Mouse (Mus musculus): ENCODE data around the gene Hist1h4b. TPM values are rescaled to one million over a fixed set of nuclear protein-coding genes. Genes with fewer than 3 reads are reported as not detected.

The Hist1h4b gene
- polyA plus RNA-seq, 1 experiment from 2014 or later = not detected

DNA sequence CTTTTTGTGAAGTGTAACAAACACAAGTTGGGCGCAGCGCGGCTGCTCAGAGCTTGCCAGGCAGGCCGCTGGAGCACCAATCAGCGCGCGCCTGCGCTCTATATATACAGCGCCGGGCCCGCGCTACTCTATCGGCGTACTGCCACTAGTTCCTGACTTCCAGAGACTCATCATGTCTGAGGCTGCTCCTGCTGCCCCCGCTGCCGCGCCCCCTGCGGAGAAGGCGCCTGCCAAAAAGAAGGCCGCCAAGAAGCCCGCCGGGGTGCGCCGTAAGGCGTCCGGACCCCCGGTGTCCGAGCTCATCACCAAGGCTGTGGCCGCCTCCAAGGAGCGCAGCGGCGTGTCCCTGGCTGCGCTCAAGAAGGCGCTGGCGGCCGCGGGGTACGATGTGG lies 18.1 kb upstream of the Hist1h4b start, which contains the start of gene Hist1h1c:
TSS of gene Hist1h1c (plus strand) at position 132 of the 392 bp plus-strand sequence.
- Histone ChIP-seq H3K4me3 (replicated peaks; ENCODE audit: low read length) (peak within 1 kb of the TSS; percentile 67), H3K36me3 (ENCODE audit: control insufficient read depth, insufficient read depth) (no peaks in the 10 kb centered on the region), H3K9ac (replicated peaks; ENCODE audit: low read depth, low read length) (peak within 1 kb of the TSS; percentile 58), H3K27ac (ENCODE audit: low read length) (peak within 1 kb of the TSS; percentile 90), H3K27me3 (replicated peaks; ENCODE audit: control insufficient read depth, insufficient read depth, low read length) (no peaks in the 10 kb centered on the region), H3K4me1 (replicated peaks; ENCODE audit: control insufficient read depth, insufficient read depth, low read length) (peaks cover 16% of the 10 kb centered on the region), H3K9me3 (ENCODE audit: control insufficient read depth, low read length) (no peaks in the 10 kb centered on the region), H3K4me2 (ENCODE audit: low read length) (peak within 1 kb of the TSS; percentile 97)
- ATAC-seq = peak; percentile 95
- WGBS = under 1% methylated on average over 30 of the region's 38 CpGs

DNA sequence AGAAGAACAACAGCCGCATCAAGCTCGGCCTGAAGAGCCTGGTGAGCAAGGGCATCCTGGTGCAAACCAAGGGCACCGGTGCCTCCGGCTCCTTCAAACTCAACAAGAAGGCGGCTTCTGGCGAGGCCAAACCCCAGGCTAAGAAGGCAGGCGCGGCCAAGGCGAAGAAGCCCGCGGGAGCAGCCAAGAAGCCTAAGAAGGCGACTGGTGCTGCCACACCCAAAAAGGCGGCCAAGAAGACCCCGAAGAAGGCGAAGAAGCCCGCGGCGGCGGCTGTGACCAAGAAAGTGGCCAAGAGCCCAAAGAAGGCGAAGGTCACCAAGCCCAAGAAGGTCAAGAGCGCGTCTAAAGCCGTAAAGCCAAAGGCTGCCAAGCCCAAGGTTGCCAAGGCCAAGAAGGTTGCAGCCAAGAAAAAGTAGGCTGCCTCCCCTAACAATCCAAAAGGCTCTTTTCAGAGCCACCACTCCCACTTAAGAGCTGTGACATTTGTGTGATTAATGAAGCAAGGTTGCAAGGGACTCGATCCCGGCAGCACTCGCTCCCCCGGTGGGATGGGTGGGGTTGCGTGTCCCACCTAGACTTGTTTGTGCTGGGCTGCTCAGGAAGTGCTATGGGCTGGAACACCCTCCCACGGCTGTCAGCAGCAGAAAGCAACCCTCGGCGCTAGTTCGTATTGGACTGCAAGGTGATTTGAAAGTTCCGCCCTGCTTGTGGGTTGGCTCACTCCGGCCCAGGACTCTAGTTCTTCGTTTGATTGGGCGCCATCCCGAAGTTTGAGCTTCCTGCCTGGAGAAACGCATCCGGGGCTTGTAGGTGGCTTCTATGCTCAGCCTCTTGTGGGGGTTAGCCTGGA lies 17.5 kb upstream of the Hist1h4b start:
- peak overlapping the region; percentile 90 for H3K27ac ChIP-seq (ENCODE audit: low read length)
- peaks cover 16% of the 10 kb centered on the region for H3K4me1 ChIP-seq (replicated peaks; ENCODE audit: control insufficient read depth, insufficient read depth, low read length)
- H3K9ac ChIP-seq (replicated peaks; ENCODE audit: low read depth, low read length) = peak overlapping the region; percentile 58
- H3K27me3 ChIP-seq (replicated peaks; ENCODE audit: control insufficient read depth, insufficient read depth, low read length) = no peaks in the 10 kb centered on the region
- peak overlapping the region; percentile 97 for H3K4me2 ChIP-seq (ENCODE audit: low read length)
- no peaks in the 10 kb centered on the region for H3K36me3 ChIP-seq (ENCODE audit: control insufficient read depth, insufficient read depth)
- peak; percentile 89 for ATAC-seq
- peak overlapping the region; percentile 67 for H3K4me3 ChIP-seq (replicated peaks; ENCODE audit: low read length)
- WGBS = under 1% methylated on average over 39 of the region's 39 CpGs
- no peaks in the 10 kb centered on the region for H3K9me3 ChIP-seq (ENCODE audit: control insufficient read depth, low read length)

DNA sequence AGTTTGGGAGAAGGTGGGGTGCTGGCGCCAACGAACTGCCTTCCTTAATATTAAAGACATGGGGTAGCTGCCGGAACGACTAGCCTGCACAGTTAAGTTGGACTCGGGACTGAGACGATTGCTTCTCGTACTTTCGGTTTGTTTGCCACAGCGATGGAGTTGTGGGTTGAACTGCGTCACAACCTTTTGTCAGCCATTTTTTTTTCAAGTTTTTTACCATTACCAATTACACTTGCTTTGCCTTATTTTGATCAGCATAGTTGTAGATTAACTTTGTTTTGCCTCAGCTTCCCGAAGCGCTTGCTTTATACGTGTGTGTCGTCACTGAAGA lies 16.9 kb upstream of the Hist1h4b start:
- peak overlapping the region; percentile 97 for H3K4me2 ChIP-seq (ENCODE audit: low read length)
- H3K4me3 ChIP-seq (replicated peaks; ENCODE audit: low read length) = peak overlapping the region; percentile 67
- H3K36me3 ChIP-seq (ENCODE audit: control insufficient read depth, insufficient read depth) = no peaks in the 10 kb centered on the region
- H3K9me3 ChIP-seq (ENCODE audit: control insufficient read depth, low read length) = no peaks in the 10 kb centered on the region
- peak overlapping the region; percentile 90 for H3K27ac ChIP-seq (ENCODE audit: low read length)
- no peak for ATAC-seq
- H3K9ac ChIP-seq (replicated peaks; ENCODE audit: low read depth, low read length) = peak overlapping the region; percentile 58
- H3K27me3 ChIP-seq (replicated peaks; ENCODE audit: control insufficient read depth, insufficient read depth, low read length) = no peaks in the 10 kb centered on the region
- WGBS = under 1% methylated on average over 14 of the region's 14 CpGs
- peaks cover 16% of the 10 kb centered on the region for H3K4me1 ChIP-seq (replicated peaks; ENCODE audit: control insufficient read depth, insufficient read depth, low read length)

DNA sequence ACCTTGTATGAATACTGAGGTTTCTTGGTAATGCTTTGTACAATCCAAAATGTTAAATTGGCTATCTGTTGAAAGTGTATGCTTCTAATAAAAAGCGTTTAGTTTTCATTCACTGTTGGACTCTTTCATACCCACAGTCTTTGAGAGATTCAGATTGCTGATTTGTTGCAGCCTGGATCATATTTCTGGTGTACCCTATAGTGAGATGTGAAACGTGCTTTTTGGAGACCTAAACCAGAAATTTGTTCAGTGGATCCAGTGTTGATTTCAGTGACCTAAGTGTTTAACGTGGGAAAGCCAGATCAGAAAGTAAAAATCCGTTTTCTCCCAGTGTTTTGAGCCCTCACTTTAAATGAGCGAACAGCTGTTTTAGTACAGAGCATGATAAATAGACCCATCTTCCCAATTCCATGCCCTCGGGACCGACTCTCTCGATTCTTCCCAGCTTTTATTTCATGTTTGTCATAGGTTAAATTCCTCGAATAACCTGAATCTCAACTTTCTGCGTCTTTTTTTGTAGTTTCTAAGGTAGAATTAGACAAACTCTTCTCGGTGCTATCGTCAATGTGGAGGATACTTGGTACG lies 16.5 kb upstream of the Hist1h4b start:
- peak overlapping the region; percentile 58 for H3K9ac ChIP-seq (replicated peaks; ENCODE audit: low read depth, low read length)
- peak overlapping the region; percentile 90 for H3K27ac ChIP-seq (ENCODE audit: low read length)
- H3K4me3 ChIP-seq (replicated peaks; ENCODE audit: low read length) = peak overlapping the region; percentile 67
- H3K36me3 ChIP-seq (ENCODE audit: control insufficient read depth, insufficient read depth) = no peaks in the 10 kb centered on the region
- no peaks in the 10 kb centered on the region for H3K27me3 ChIP-seq (replicated peaks; ENCODE audit: control insufficient read depth, insufficient read depth, low read length)
- no peaks in the 10 kb centered on the region for H3K9me3 ChIP-seq (ENCODE audit: control insufficient read depth, low read length)
- WGBS = 35% methylated on average over 13 of the region's 13 CpGs
- H3K4me1 ChIP-seq (replicated peaks; ENCODE audit: control insufficient read depth, insufficient read depth, low read length) = peaks cover 16% of the 10 kb centered on the region
- no peak for ATAC-seq
- peak overlapping the region; percentile 97 for H3K4me2 ChIP-seq (ENCODE audit: low read length)

DNA sequence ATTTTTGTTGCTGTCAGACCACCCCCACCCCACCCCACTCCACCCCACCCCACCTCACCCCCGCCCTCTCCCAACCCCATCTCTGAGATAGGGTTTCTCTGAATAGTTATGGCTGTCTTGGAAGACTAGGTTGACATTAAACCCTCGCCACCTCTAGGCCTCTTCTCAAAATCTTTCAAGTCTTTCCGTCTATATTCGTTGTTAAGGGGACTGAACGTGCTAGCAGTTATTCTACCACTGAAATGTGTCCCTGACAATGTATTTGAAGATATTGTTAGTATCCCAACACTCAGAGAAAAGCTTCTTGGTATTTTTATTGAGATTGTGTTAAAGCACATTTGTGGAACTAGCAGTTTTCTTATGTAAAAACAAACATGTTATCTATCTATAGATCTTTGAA lies 15.9 kb upstream of the Hist1h4b start:
- H3K4me1 ChIP-seq (replicated peaks; ENCODE audit: control insufficient read depth, insufficient read depth, low read length) = peaks cover 16% of the 10 kb centered on the region
- no peaks in the 10 kb centered on the region for H3K36me3 ChIP-seq (ENCODE audit: control insufficient read depth, insufficient read depth)
- no peak overlapping the region for H3K9ac ChIP-seq (replicated peaks; ENCODE audit: low read depth, low read length)
- H3K4me2 ChIP-seq (ENCODE audit: low read length) = no peak overlapping the region
- no peak for ATAC-seq
- no peak overlapping the region for H3K27ac ChIP-seq (ENCODE audit: low read length)
- H3K27me3 ChIP-seq (replicated peaks; ENCODE audit: control insufficient read depth, insufficient read depth, low read length) = no peaks in the 10 kb centered on the region
- H3K4me3 ChIP-seq (replicated peaks; ENCODE audit: low read length) = no peak overlapping the region
- no peaks in the 10 kb centered on the region for H3K9me3 ChIP-seq (ENCODE audit: control insufficient read depth, low read length)
- 70% methylated on average over 5 of the region's 5 CpGs for WGBS

DNA sequence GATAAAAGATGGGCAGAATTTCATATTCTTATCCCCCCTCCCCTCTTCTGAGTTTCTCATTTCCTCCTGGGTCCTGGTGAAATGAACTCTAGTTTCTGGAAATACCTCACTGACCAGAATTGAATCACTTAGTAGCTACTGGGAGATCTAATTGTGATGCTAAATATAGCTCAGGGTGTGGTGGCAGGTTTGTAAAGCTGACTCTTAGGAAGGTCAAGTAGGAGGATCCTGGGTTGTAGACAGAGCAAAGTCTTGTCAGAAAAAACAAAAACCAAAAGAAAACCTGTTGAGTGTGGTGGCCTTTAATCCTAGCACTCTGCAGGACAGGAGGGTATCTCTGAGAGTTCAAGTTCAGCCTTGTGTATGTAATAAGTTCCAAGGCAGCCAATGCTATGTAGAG lies 14.8 kb upstream of the Hist1h4b start:
- no peak overlapping the region for H3K4me3 ChIP-seq (replicated peaks; ENCODE audit: low read length)
- H3K9ac ChIP-seq (replicated peaks; ENCODE audit: low read depth, low read length) = no peak overlapping the region
- ATAC-seq = no peak
- no peaks in the 10 kb centered on the region for H3K9me3 ChIP-seq (ENCODE audit: control insufficient read depth, low read length)
- no peak overlapping the region for H3K4me2 ChIP-seq (ENCODE audit: low read length)
- no peak overlapping the region for H3K27ac ChIP-seq (ENCODE audit: low read length)
- H3K36me3 ChIP-seq (ENCODE audit: control insufficient read depth, insufficient read depth) = no peaks in the 10 kb centered on the region
- no peaks in the 10 kb centered on the region for H3K27me3 ChIP-seq (replicated peaks; ENCODE audit: control insufficient read depth, insufficient read depth, low read length)
- H3K4me1 ChIP-seq (replicated peaks; ENCODE audit: control insufficient read depth, insufficient read depth, low read length) = peaks cover 17% of the 10 kb centered on the region

DNA sequence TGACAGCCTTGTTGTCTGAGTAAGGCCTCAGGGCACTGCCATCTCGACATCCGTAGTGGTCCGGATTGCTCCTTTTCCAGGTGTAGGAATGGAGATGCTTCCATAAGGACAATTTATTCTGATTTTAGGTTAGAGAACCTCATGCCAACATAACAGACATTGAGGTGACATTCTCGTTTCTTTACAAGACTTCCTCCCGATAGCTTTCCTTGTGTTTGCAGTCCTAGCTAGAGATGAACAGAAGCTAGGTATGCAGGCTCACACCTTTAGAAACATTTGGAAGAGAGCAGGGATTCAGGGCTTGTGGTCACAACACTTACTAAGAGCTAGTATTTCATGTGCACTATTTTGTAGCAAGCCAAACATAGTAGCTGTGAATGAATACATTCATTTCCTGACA lies 13.6 kb upstream of the Hist1h4b start:
- H3K4me1 ChIP-seq (replicated peaks; ENCODE audit: control insufficient read depth, insufficient read depth, low read length) = peaks cover 21% of the 10 kb centered on the region
- 80% methylated on average over 5 of the region's 5 CpGs for WGBS

DNA sequence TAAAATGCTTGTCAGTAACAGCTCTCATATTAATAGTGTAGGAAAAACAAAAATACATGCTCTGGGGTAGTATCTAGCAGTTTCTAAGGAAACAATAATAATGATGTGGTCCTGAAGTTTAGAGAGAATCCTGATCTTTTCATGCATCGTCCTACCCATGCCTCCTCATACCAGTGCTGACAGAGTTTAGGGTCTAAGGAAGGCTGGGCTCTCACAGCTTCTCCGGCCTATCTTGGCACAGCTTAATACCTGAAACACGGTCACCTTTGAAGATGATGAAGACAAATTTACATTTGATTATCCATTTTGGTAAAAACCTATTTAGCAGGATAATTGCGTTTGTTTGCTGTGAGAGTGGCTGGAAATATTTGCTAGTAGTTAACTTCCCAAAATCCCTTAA lies 12.8 kb upstream of the Hist1h4b start:
- 26% methylated on average over 4 of the region's 4 CpGs for WGBS
- no peak for ATAC-seq
- Histone ChIP-seq H3K36me3 (ENCODE audit: control insufficient read depth, insufficient read depth) (no peaks in the 10 kb centered on the region), H3K27me3 (replicated peaks; ENCODE audit: control insufficient read depth, insufficient read depth, low read length) (no peaks in the 10 kb centered on the region), H3K27ac (ENCODE audit: low read length) (no peak overlapping the region), H3K9me3 (ENCODE audit: control insufficient read depth, low read length) (no peaks in the 10 kb centered on the region), H3K4me3 (replicated peaks; ENCODE audit: low read length) (no peak overlapping the region), H3K9ac (replicated peaks; ENCODE audit: low read depth, low read length) (no peak overlapping the region), H3K4me1 (replicated peaks; ENCODE audit: control insufficient read depth, insufficient read depth, low read length) (peaks cover 19% of the 10 kb centered on the region), H3K4me2 (ENCODE audit: low read length) (no peak overlapping the region; the same call in 1 of the 2 replicates)

More for the DNA sequence above, 13.6 kb upstream of the Hist1h4b start:
- no peak overlapping the region for H3K27ac ChIP-seq (ENCODE audit: low read length)
- no peak for ATAC-seq
- H3K9me3 ChIP-seq (ENCODE audit: control insufficient read depth, low read length) = no peaks in the 10 kb centered on the region
- H3K36me3 ChIP-seq (ENCODE audit: control insufficient read depth, insufficient read depth) = no peaks in the 10 kb centered on the region
- no peaks in the 10 kb centered on the region for H3K27me3 ChIP-seq (replicated peaks; ENCODE audit: control insufficient read depth, insufficient read depth, low read length)
- no peak overlapping the region for H3K4me3 ChIP-seq (replicated peaks; ENCODE audit: low read length)
- no peak overlapping the region for H3K9ac ChIP-seq (replicated peaks; ENCODE audit: low read depth, low read length)
- no peak overlapping the region for H3K4me2 ChIP-seq (ENCODE audit: low read length)

DNA sequence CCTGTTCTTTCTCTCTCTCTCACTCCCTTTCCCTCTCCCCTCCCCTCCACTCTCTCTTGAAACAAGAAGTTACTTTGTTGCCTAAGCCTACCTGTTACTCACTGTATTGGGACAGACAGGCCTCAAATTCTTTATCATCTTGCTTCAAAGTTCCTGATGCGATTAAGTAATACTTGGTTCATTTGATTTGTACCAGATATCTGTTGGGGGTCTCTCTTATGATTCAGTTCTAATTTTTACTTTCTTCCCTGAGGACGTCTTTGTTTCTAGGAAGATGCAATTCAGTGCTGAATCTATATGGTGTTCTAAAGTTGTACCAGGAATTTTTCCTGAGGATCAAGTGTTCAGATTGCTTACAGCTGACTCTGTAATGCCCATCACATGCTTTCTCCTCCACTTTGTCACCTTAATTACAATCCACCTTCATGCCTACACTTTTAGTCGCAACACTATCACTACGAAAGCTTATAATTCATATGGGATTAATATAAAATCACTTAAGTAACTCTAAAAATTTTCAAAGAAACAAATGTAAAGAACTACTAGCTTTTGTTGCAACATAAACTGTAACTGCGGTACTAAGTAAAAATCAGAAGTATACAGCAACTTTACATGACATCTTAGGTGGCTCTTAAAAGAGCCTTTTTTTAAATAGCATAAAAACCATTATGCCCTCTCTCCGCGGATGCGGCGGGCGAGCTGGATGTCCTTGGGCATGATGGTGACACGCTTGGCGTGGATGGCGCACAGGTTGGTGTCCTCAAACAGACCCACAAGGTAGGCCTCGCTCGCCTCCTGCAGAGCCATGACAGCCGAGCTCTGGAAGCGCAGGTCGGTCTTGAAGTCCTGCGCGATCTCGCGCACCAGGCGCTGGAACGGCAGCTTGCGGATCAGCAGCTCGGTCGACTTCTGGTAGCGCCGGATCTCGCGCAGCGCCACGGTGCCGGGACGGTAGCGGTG lies 12.1 kb upstream of the Hist1h4b start:
- ATAC-seq = no peak
- H3K4me3 ChIP-seq (replicated peaks; ENCODE audit: low read length) = peak overlapping the region; percentile 22
- H3K9ac ChIP-seq (replicated peaks; ENCODE audit: low read depth, low read length) = no peak overlapping the region
- no peaks in the 10 kb centered on the region for H3K9me3 ChIP-seq (ENCODE audit: control insufficient read depth, low read length)
- WGBS = under 1% methylated on average over 18 of the region's 36 CpGs
- no peaks in the 10 kb centered on the region for H3K27me3 ChIP-seq (replicated peaks; ENCODE audit: control insufficient read depth, insufficient read depth, low read length)
- H3K4me2 ChIP-seq (ENCODE audit: low read length) = peak overlapping the region; percentile 84
- H3K27ac ChIP-seq (ENCODE audit: low read length) = no peak overlapping the region
- H3K36me3 ChIP-seq (ENCODE audit: control insufficient read depth, insufficient read depth) = no peaks in the 10 kb centered on the region
- peaks cover 19% of the 10 kb centered on the region for H3K4me1 ChIP-seq (replicated peaks; ENCODE audit: control insufficient read depth, insufficient read depth, low read length)

Data from forebrain, embryonic 16.5 days (tissue).